Mouse (Mus musculus) megakaryocyte, embryonic 14.5 days (primary cell): Measurements from ENCODE around the gene Mta3.

Experiments
- FLI1 ChIP-seq: IDR thresholded peaks from 2 replicates; pipeline ENCODE4 v1.6.1; 2012; ENCODE audit warnings: low read length, inconsistent platforms, mixed read lengths
- GATA1 ChIP-seq: IDR thresholded peaks from 3 replicates; pipeline ENCODE4 v1.6.1; 2012; ENCODE audit warnings: mixed read lengths, low read length, inconsistent platforms, borderline replicate concordance

- TF ChIP-seq GATA1, result no peak
- TF ChIP-seq FLI1, result no peak
These were observed 35.3 kb downstream of the Mta3 start for GRCm38 (mm10) chr17:83741243-83741642.
